Mouse (Mus musculus) adrenal gland, postnatal 36 days (tissue): ENCODE measurements around the gene 4931428F04Rik. TPM values are rescaled to one million over a fixed set of nuclear protein-coding genes. Genes with fewer than 3 reads are reported as not detected.

Experiments used
- microRNA-seq: library from miRNA; unstranded; fragments of <30 nt; microRNA quantifications from one replicate; pipeline ENCODE4 v1.2.0, GENCODE M21; 2021
- total RNA-seq, 2 experiments: library from RNA; stranded (reverse); gene quantifications; 2 replicates each; pipeline ENCODE4 v1.2.3; 2021

4931428F04Rik gene
- total RNA-seq, 2 experiments from 2014 or later = 2.4 to 2.8 TPM

Small RNAs within 50 kb of the gene (microRNA-seq; reads per million reads assigned to microRNA genes)
- gene Gm27320 (not detected), gene Mir328 (2,689 reads per million, percentile 89 among the genes with 10 or more reads in this experiment)

Other genes starting within 250 kb of the 4931428F04Rik start
- gene Ces3a, start 241.3 kb downstream of the 4931428F04Rik start, total RNA-seq = 1 to 10 TPM in 1 of 2 experiments, under 1 TPM in 1; 0.30 to 1.6 TPM
- gene Ces3b, start 206.1 kb downstream of the 4931428F04Rik start, total RNA-seq = under 1 TPM in 1 of 2 experiments, not detected in 1; 0.73 TPM
- not detected for gene Ces4a, start 158.1 kb downstream of the 4931428F04Rik start, total RNA-seq
- 100 to 1,000 TPM in 1 of 2 experiments, 10 to 100 TPM in 1; 74.1 to 104 TPM for gene Cbfb, start 119.2 kb downstream of the 4931428F04Rik start, total RNA-seq
- gene D230025D16Rik, start 64.7 kb downstream of the 4931428F04Rik start, total RNA-seq = 10 to 100 TPM; 23.7 to 27.2 TPM
- 1 to 10 TPM; 2.7 to 3.0 TPM for gene B3gnt9, start 34.7 kb downstream of the 4931428F04Rik start, total RNA-seq
- 10 to 100 TPM; 15.3 to 17.9 TPM for gene Tradd, start 25.3 kb downstream of the 4931428F04Rik start, total RNA-seq
- 1 to 10 TPM; 3.3 to 3.6 TPM for gene Fbxl8, start 25.2 kb downstream of the 4931428F04Rik start, total RNA-seq
- 1 to 10 TPM; 1.3 to 1.6 TPM for gene Hsf4, start 20.1 kb downstream of the 4931428F04Rik start, total RNA-seq
- 1 to 10 TPM; 5.5 TPM for gene Nol3, start 13.7 kb downstream of the 4931428F04Rik start, total RNA-seq
- gene Exoc3l, start 6.2 kb upstream of the 4931428F04Rik start, total RNA-seq = 10 to 100 TPM; 19.8 to 22.0 TPM
- 10 to 100 TPM; 36.6 to 49.5 TPM for gene E2f4, start 7.8 kb upstream of the 4931428F04Rik start, total RNA-seq
- gene Elmo3, start 15.7 kb upstream of the 4931428F04Rik start, total RNA-seq = 1 to 10 TPM; 3.7 to 7.8 TPM
- 1 to 10 TPM; 3.4 to 6.1 TPM for gene Lrrc29, start 36.4 kb upstream of the 4931428F04Rik start, total RNA-seq
- 10 to 100 TPM; 61.5 to 67.0 TPM for gene Tmem208, start 36.5 kb upstream of the 4931428F04Rik start, total RNA-seq
- 10 to 100 TPM; 11.9 to 14.4 TPM for gene Fhod1, start 58.1 kb upstream of the 4931428F04Rik start, total RNA-seq
- gene Slc9a5, start 59.0 kb upstream of the 4931428F04Rik start, total RNA-seq = under 1 TPM; 0.76 to 0.99 TPM
- gene Plekhg4, start 83.4 kb upstream of the 4931428F04Rik start, total RNA-seq = 1 to 10 TPM in 1 of 2 experiments, under 1 TPM in 1; 0.23 to 1.4 TPM
- gene Kctd19, start 123.6 kb upstream of the 4931428F04Rik start, total RNA-seq = not detected
- 1 to 10 TPM; 2.4 to 2.8 TPM for gene Lrrc36, start 123.7 kb upstream of the 4931428F04Rik start, total RNA-seq
- gene Tppp3, start 181.7 kb upstream of the 4931428F04Rik start, total RNA-seq = 10 to 100 TPM; 23.6 to 36.2 TPM
- gene Zdhhc1, start 207.0 kb upstream of the 4931428F04Rik start, total RNA-seq = 10 to 100 TPM; 16.0 to 17.7 TPM
- under 1 TPM; 0.23 to 0.66 TPM for gene Hsd11b2, start 228.9 kb upstream of the 4931428F04Rik start, total RNA-seq